Mouse (Mus musculus) adrenal gland, postnatal 14 days (tissue): Measurements from ENCODE around the gene Mup21. TPM values are rescaled to one million over a fixed set of nuclear protein-coding genes. Genes with fewer than 3 reads are reported as not detected.
"Not testable (repeated sequence)": the region's sequence is repeated elsewhere in the genome, so short reads cannot be mapped to it uniquely, and the experiment has no call there.

Experiments used
- DNase-seq: peaks from one replicate; pipeline ENCODE4 v3.0.0; 2021; ENCODE audit warnings: mixed read lengths
- long read RNA-seq, 2 experiments: library from polyadenylated mRNA; stranded (forward); transcript quantifications; one replicate each; pipeline ENCODE4 v2.0.0; 2021
- total RNA-seq: library from RNA; stranded (reverse); gene quantifications from 2 replicates; pipeline ENCODE4 v1.2.3, GENCODE M21; 2021

The Mup21 gene
- not detected in 2 replicates for total RNA-seq
- long read RNA-seq, experiment 1, result 0 reads
- long read RNA-seq, experiment 2, result 0 reads

GRCm38 (mm10) chr4:62150811-62151210, at the start of gene Mup21:
Mup21 (minus strand) TSS chr4:62150863.
- DNase-seq, result no peak

DNA sequence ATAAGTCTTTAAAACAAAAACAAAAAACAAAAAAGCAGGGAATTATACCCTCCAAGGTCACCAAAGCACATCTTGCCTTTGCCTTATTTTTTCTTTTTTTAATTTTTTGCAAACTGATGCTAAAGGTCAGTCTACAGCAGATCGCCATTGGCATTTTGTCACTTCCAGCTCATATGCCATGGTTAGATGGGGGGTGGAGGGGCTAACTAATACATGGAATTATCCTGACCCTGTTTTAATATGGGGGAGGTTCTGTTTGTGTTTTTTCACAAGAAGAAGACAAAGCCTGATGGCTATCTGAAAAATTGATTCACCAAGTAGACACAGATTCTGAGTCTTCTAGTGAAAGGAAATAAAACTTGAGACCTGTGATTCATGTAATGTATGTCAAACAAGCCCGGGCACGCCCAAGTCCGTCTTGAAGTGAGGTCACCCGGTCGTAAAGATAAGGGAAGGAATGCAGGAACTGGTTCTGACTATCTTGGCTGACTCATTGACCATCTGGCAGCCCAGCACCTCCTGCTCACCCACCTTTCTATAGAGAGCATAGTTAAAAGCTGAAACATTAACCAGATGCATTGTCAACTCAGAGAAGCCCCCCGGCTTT, 49.4 kb upstream of the Mup21 start:
- DNase-seq, result no peak

DNA sequence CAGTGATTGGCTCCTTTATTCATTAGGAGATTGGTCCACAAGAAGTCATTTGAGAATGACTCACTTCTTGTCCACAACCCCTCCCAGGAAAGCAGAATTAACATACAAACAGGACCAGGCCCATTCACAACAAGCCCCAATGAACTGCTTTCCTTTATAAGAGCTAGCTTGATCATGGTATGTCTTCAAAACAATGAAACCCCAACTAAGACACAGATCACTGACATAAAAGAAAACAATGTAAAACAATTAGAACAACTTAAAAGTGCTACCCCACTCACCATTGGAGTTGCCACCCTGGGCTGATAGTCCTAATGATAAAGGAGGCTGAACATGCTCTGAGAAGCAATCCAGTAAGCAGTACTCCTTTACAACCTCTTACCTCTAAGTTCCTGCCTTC, 38.1 kb upstream of the Mup21 start:
- no peak for DNase-seq

- peak; percentile 47 for DNase-seq
Measured at GRCm38 (mm10) chr4:62177282-62177681, 26.6 kb upstream of the Mup21 start.

GRCm38 (mm10) chr4:62174471-62174870, 23.8 kb upstream of the Mup21 start:
- DNase-seq, result no peak

- not testable (repeated sequence) for DNase-seq
Measured at GRCm38 (mm10) chr4:62167636-62168035, 17.0 kb upstream of the Mup21 start.

DNA sequence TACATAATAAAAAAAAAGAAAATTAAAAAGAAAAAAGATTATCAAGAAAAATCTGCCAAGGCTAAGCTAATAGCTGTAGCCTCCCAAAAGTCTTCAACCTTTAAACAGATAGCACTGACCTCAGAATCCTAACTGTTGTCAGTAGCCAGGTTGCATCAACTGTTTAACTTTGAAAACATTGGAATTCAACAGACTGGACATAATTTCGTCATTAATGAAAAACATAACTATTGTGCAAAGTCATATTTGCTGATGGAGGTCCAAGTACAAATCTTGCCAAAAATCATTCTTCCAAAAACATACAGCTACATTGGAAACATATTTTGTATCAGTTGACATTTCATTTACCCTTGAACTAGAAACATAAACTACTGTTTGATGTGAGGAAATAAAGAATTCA, 7.7 kb upstream of the Mup21 start:
- DNase-seq, result no peak

- DNase-seq, result peak; percentile 56
Measured at GRCm38 (mm10) chr4:62133706-62134105, 17.0 kb downstream of the Mup21 start.

- DNase-seq, result peak; percentile 27
Measured at GRCm38 (mm10) chr4:62103366-62103765, 47.3 kb downstream of the Mup21 start.

Other genes with a start within 250 kb of the Mup21 start
- not detected in 2 replicates for gene Mup20, start 96.7 kb downstream of the Mup21 start, total RNA-seq
- gene Mup3, start 63.5 kb downstream of the Mup21 start, total RNA-seq, result 0.41 and 1.1 TPM in 2 replicates
- 5.2 and 6.9 TPM in 2 replicates for gene Zfp37, start 80.2 kb upstream of the Mup21 start, total RNA-seq
- gene Slc31a2, start 111.7 kb upstream of the Mup21 start, total RNA-seq, result 17.7 and 19.5 TPM in 2 replicates
- gene Fkbp15, start 209.7 kb upstream of the Mup21 start, total RNA-seq, result 33.5 and 35.6 TPM in 2 replicates
- 57.8 and 58.8 TPM in 2 replicates for gene Slc31a1, start 209.9 kb upstream of the Mup21 start, total RNA-seq